Mouse (Mus musculus) G1E (cell line): Measurements from ENCODE around the gene Defb18. TPM values are rescaled to one million over a fixed set of nuclear protein-coding genes. Genes with fewer than 3 reads are reported as not detected.
"Not testable (repeated sequence)": the region's sequence is repeated elsewhere in the genome, so short reads cannot be mapped to it uniquely, and the experiment has no call there.

Experiments
- ATAC-seq: 2 replicates; pipeline ENCODE4 v1.8.0; 2016; ENCODE audit warnings: mild to moderate bottlenecking; ENCODE audit not compliant: insufficient number of reproducible peaks, poor library complexity, low FRiP score, severe bottlenecking; ENCODE audit errors: extremely low read depth
- DNase-seq: peaks from one replicate; pipeline ENCODE4 v3.0.0; 2012; ENCODE audit warnings: low spot score
- H3K27me3 ChIP-seq: 2 replicates; pipeline ENCODE4 v1.6.1; 2012; ENCODE audit warnings: mild to moderate bottlenecking, low read length, inconsistent platforms; ENCODE audit not compliant: insufficient read depth
- H3K36me3 ChIP-seq: replicated peaks from 2 replicates; pipeline ENCODE3; 2012; ENCODE audit warnings: mild to moderate bottlenecking, inconsistent platforms
- H3K4me1 ChIP-seq: 2 replicates; pipeline ENCODE4 v1.6.1; 2012; ENCODE audit warnings: low read depth, low read length, inconsistent platforms, mixed read lengths; ENCODE audit not compliant: insufficient read depth
- H3K4me3 ChIP-seq: 2 replicates; pipeline ENCODE4 v1.5.1; 2012; ENCODE audit warnings: low read depth, mild to moderate bottlenecking, inconsistent platforms, low read length, moderate library complexity, mixed read lengths
- H3K9me3 ChIP-seq: replicated peaks from 2 replicates; pipeline ENCODE4 v1.6.1; 2012; ENCODE audit warnings: inconsistent platforms
- CTCF ChIP-seq: IDR thresholded peaks from 2 replicates; pipeline ENCODE4 v1.5.1; 2012; ENCODE audit warnings: low read depth, low read length, inconsistent platforms, mixed read lengths
- GATA1 ChIP-seq: IDR thresholded peaks from 2 replicates; pipeline ENCODE4 v1.6.1; 2012; ENCODE audit warnings: borderline replicate concordance, low read length, inconsistent platforms, mixed read lengths
- GATA2 ChIP-seq: IDR thresholded peaks from 2 replicates; pipeline ENCODE4 v1.6.1; 2012; ENCODE audit warnings: low read depth, low read length, inconsistent platforms, borderline replicate concordance
- POLR2AphosphoS5 ChIP-seq: IDR thresholded peaks from 2 replicates; pipeline ENCODE4 v1.6.1; 2012; ENCODE audit warnings: low read depth, low read length, inconsistent platforms; ENCODE audit not compliant: insufficient replicate concordance
- TAL1 ChIP-seq: conservative IDR thresholded peaks from 2 replicates; pipeline ENCODE4 v1.6.1; 2012; ENCODE audit warnings: low read depth, low read length, inconsistent platforms, mixed read lengths
- polyA plus RNA-seq: library from polyadenylated mRNA; stranded (reverse); fragments of >175 nt; gene quantifications from 2 replicates; pipeline ENCODE4 v1.2.3, GENCODE M21; 2012
- total RNA-seq, 2 experiments: library from RNA; stranded (forward) in 1 of 2; stranded (reverse) in 1 of 2; fragments of 200-1000 nt in 1 of 2; fragments of >200 nt in 1 of 2; fragmentation: Nextera tagmentation in 1 of 2; gene quantifications; 2 replicates each; pipeline ENCODE4 v1.2.3; 2014 to 2017

Defb18 gene
- not detected in 2 replicates for total RNA-seq (2014; fragmentation: Nextera tagmentation)
- total RNA-seq (2017): not detected in 2 replicates
- not detected in 2 replicates for polyA plus RNA-seq

DNA sequence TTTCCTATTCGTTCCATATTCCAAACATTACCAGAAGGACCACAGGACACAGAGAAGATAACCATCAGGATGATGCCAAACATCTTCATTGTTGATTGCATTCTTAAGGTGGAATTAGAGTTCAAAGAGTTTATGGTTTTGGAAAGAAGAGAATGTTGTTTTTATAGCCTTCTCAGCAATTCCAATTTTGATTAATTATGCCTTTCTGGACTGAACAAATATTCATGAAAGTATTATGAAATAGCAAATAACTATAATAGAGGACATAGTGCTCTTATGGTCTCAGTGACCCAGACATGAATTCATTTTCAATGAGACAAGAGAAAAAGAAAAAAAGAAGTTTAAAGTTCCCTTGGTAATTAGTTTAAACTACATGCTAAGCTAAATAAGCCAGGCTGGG lies at the start of gene Defb18:
Gene Defb18, minus strand, starts transcription at position 101 of the 400 bp plus-strand sequence.
- ATAC-seq (no peak), DNase-seq (no peak)
- Histone ChIP-seq H3K4me3 (no peak within 1 kb of the TSS), H3K36me3 (no peaks in the 10 kb centered on the region), H3K27me3 (no peaks in the 10 kb centered on the region), H3K9me3 (no peaks in the 10 kb centered on the region), H3K4me1 (no peaks in the 10 kb centered on the region)
- TF ChIP-seq GATA2: no peak
- no peak for TF ChIP-seq CTCF
- TF ChIP-seq TAL1: no peak
- no peak for TF ChIP-seq GATA1
- no peak for TF ChIP-seq POLR2AphosphoS5

DNA sequence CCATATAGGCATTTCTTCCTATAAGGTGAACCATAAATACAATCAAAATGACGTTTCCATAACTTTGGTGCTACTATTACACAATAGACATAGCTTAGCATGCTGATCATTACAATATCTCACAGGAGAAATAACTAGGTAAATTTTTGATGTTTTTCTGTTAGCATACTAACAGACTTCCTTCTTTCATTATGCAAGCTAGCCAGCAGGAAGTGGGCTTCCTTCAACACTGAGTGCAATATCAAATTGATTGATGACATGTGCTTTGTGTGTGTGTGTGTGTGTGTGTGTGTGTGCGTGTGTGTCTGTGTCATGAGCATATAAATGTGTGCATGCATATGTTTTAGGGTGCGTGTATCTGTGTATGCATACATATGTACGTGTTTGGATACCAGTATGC lies 33.9 kb upstream of the Defb18 start:
- Histone ChIP-seq H3K27me3 (no peaks in the 10 kb centered on the region), H3K4me1 (no peaks in the 10 kb centered on the region), H3K9me3 (no peaks in the 10 kb centered on the region), H3K36me3 (no peaks in the 10 kb centered on the region), H3K4me3 (no peak overlapping the region)
- ATAC-seq (no peak), DNase-seq (no peak)
- TF ChIP-seq GATA2 (no peak), GATA1 (no peak), TAL1 (no peak), POLR2AphosphoS5 (no peak), CTCF (no peak)

DNA sequence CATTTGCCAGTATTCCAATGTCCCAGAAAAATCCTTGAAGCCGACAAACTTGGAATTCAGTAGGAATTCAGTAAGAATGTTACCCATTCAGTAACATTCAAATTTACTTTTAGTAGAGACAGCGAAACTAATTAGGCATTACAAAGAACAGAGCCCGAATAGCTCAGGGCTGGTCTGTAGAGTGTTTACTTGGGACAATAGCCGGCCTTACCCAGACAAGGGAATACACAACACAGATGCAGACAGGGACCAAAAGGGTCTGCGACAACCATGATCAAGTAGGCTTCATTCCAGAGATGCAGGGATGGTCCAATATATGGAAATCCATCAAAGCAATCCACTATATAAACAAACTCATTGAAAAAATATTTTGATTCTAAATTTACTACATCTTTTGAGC lies 31.6 kb upstream of the Defb18 start:
- DNase-seq (no peak), ATAC-seq (no peak)
- no peak overlapping the region for H3K4me3 ChIP-seq
- no peaks in the 10 kb centered on the region for H3K9me3 ChIP-seq
- TF ChIP-seq POLR2AphosphoS5 (no peak), GATA2 (no peak), GATA1 (no peak), CTCF (no peak), TAL1 (no peak)
- no peaks in the 10 kb centered on the region for H3K27me3 ChIP-seq
- no peaks in the 10 kb centered on the region for H3K4me1 ChIP-seq
- H3K36me3 ChIP-seq: no peaks in the 10 kb centered on the region

DNA sequence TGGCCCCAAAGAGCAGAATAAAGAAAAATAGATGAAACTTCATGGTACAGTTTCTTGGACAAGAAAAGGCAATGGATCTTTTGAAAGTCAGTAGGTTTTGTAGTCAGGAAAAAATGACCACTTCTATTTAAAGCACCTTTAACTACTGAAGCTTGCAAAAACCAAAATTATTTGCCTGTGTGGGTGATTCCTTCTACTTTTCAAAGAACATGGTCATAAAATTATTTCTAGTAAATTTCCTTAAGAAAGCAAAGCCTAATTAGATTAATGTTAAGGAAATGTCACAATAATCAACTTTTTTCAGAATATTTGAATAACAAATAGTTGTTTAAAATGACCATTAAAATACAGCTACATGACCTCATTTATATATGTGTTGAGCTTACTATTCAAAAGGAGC lies 27.8 kb upstream of the Defb18 start, which contains the start of gene Defb41:
Gene Defb41, minus strand, starts transcription at position 101 of the 400 bp plus-strand sequence.
- H3K36me3 ChIP-seq: no peaks in the 10 kb centered on the region
- H3K4me3 ChIP-seq: no peak within 1 kb of the TSS
- H3K9me3 ChIP-seq: no peaks in the 10 kb centered on the region
- H3K4me1 ChIP-seq: no peaks in the 10 kb centered on the region
- DNase-seq: no peak
- TF ChIP-seq TAL1: no peak
- no peak for TF ChIP-seq POLR2AphosphoS5
- no peak for TF ChIP-seq GATA2
- no peak for ATAC-seq
- no peaks in the 10 kb centered on the region for H3K27me3 ChIP-seq

DNA sequence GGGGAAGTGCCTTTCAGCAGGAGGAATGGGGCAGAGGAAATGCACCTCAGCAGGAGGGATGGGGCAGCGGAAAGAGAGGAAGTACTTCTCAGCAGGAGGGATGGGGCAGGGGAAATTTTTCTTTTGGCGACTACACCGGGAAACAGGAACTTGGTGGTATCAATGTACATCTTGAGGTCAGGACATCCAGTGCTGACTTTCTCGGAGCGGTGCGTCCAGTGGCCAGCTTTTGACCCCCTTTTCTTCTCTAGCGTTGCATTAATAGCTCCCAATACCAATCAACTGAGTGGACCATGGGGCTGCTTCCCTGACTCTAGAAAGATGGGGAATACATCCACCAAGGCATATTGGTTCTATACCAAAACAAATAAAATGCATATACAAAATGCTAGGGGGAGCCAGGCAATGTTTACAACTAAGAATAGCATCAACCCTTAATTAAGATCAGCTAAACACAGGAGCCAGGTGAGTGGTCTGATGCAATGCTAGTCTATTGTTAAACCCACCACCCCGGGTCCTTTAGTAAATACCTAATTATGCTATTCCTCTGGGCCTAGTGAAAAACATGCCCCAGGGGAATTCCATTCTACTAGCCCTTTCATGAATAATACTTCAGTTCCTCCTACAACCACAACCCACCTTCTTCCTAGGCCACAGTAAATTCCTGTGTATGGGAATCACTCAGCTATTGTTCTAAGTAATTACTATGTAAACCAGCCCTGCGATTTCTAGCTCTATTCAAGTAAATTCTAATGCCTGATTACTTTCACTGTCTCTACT lies 8.7 kb upstream of the Defb18 start:
- not testable (repeated sequence) for H3K9me3 ChIP-seq, H3K27me3 ChIP-seq, H3K4me1 ChIP-seq, ATAC-seq, DNase-seq, H3K4me3 ChIP-seq, H3K36me3 ChIP-seq

DNA sequence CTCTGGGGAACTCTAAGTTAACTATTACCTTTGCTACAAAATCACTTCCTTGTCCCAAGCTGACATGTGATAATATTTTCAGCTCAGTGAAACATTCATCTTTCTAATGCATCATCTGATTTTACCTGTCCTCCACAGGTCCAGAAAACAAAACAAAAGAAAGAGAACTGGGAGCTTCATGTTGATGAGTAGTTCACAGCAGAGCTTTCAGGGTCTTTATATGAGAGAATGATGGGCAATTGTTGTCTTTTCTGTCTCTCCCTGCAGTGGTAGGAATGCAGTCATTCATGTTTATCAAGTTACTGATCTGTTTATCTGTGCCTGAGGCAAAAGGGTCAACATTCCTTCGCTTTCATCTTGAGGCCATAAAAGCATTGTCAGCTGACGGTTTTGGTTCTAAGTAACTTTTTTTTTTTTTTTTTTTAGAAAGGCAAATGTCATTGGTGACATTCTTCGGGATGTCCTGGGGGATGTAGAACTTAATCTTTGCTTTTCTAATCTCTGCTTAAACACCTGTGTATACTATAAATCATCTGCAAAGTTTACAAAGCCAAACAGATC lies 13.8 kb downstream of the Defb18 start:
- no peak for ATAC-seq
- no peaks in the 10 kb centered on the region for H3K27me3 ChIP-seq
- no peaks in the 10 kb centered on the region for H3K9me3 ChIP-seq
- TF ChIP-seq POLR2AphosphoS5: no peak
- TF ChIP-seq TAL1: no peak
- no peak for TF ChIP-seq GATA2
- no peak for TF ChIP-seq CTCF
- TF ChIP-seq GATA1: no peak
- no peaks in the 10 kb centered on the region for H3K4me1 ChIP-seq
- no peak for DNase-seq
- no peak overlapping the region for H3K4me3 ChIP-seq
- H3K36me3 ChIP-seq: no peaks in the 10 kb centered on the region
